Mouse (Mus musculus) liver, embryonic 16.5 days (tissue): ENCODE measurements around the gene Inip. TPM values are rescaled to one million over a fixed set of nuclear protein-coding genes. Genes with fewer than 3 reads are reported as not detected.

Experiments
- ATAC-seq: fragments of 200-750 bp; cut with Nextera tagmentation; 2 replicates; pipeline ENCODE4 v1.8.0; 2017; ENCODE audit warnings: low read depth, mild to moderate bottlenecking, moderate number of reproducible peaks, moderate library complexity
- H3K27ac ChIP-seq: fragments of 300-500 bp; sonication (generic); 2 replicates; pipeline ENCODE4 v1.5.1; 2014; ENCODE audit warnings: mild to moderate bottlenecking, low read length
- H3K27me3 ChIP-seq: fragments of 300-500 bp; sonication (generic); 2 replicates; pipeline ENCODE4 v1.6.1; 2014; ENCODE audit warnings: low read depth, low read length, mixed read lengths; ENCODE audit not compliant: control insufficient read depth, insufficient read depth
- H3K36me3 ChIP-seq: fragments of 300-500 bp; sonication (generic); 2 replicates; pipeline ENCODE4 v1.6.1; 2014; ENCODE audit warnings: mild to moderate bottlenecking; ENCODE audit not compliant: control insufficient read depth, insufficient read depth
- H3K4me1 ChIP-seq: fragments of 300-500 bp; sonication (generic); 2 replicates; pipeline ENCODE4 v1.6.1; 2014; ENCODE audit warnings: low read depth, low read length, mixed read lengths; ENCODE audit not compliant: control insufficient read depth
- H3K4me2 ChIP-seq: fragments of 300-500 bp; sonication (generic); 2 replicates; pipeline ENCODE4 v1.6.1; 2014; ENCODE audit warnings: low read depth, low read length, mixed read lengths
- H3K4me3 ChIP-seq: fragments of 300-500 bp; sonication (generic); 2 replicates; pipeline ENCODE4 v1.5.1; 2014; ENCODE audit warnings: low read depth, mild to moderate bottlenecking, low read length
- H3K9ac ChIP-seq: fragments of 300-500 bp; sonication (generic); 2 replicates; pipeline ENCODE4 v1.6.1; 2014; ENCODE audit warnings: low read depth, low read length
- H3K9me3 ChIP-seq: fragments of 300-500 bp; sonication (generic); replicated peaks from 2 replicates; pipeline ENCODE4 v1.6.1; 2016; ENCODE audit warnings: low read length; ENCODE audit not compliant: control insufficient read depth
- WGBS: fragments of 180-500 bp; shearing (Covaris S2); extraction: QIAGEN DNeasy Blood & Tissue Kit; methylation state at CpG from one replicate; pipeline ENCODE4 v1.1.7; 2014; ENCODE audit not compliant: insufficient replicate concordance; 5-methylcytosine and 5-hydroxymethylcytosine counted together
- polyA plus RNA-seq: library from polyadenylated mRNA; unstranded; fragments of >200 nt; fragmentation: Nextera tagmentation; extraction: Ambion mirVana; gene quantifications from 2 replicates; pipeline ENCODE4 v1.2.1, GENCODE M21; 2015

Gene Inip
- polyA plus RNA-seq, 1 experiment from 2014 or later, result 14.0 TPM

- Histone ChIP-seq H3K9me3 (no peaks in the 10 kb centered on the region), H3K4me2 (no peak overlapping the region), H3K4me1 (no peaks in the 10 kb centered on the region), H3K4me3 (no peak overlapping the region), H3K9ac (no peak overlapping the region), H3K27me3 (no peaks in the 10 kb centered on the region), H3K36me3 (no peaks in the 10 kb centered on the region), H3K27ac (no peak overlapping the region)
- ATAC-seq, result no peak
- WGBS, result 54% methylated on average over 13 of the region's 13 CpGs
Observed at GRCm38 (mm10) chr4:59753491-59754140, 47.8 kb downstream of the Inip start.

GRCm38 (mm10) chr4:59739882-59740281 lies 61.5 kb downstream of the Inip start:
- no peak overlapping the region for H3K4me2 ChIP-seq
- no peaks in the 10 kb centered on the region for H3K36me3 ChIP-seq
- 69% methylated on average over 2 of the region's 2 CpGs for WGBS
- no peak overlapping the region for H3K4me3 ChIP-seq
- no peaks in the 10 kb centered on the region for H3K27me3 ChIP-seq
- no peaks in the 10 kb centered on the region for H3K9me3 ChIP-seq
- H3K27ac ChIP-seq, result no peak overlapping the region
- no peak for ATAC-seq
- H3K9ac ChIP-seq, result no peak overlapping the region
- H3K4me1 ChIP-seq, result no peaks in the 10 kb centered on the region

GRCm38 (mm10) chr4:59739321-59739720 lies 62.1 kb downstream of the Inip start:
- Histone ChIP-seq H3K9me3 (no peaks in the 10 kb centered on the region), H3K4me3 (no peak overlapping the region), H3K27me3 (no peaks in the 10 kb centered on the region), H3K4me2 (no peak overlapping the region), H3K9ac (no peak overlapping the region), H3K4me1 (no peaks in the 10 kb centered on the region), H3K36me3 (no peaks in the 10 kb centered on the region), H3K27ac (no peak overlapping the region)
- ATAC-seq, result no peak
- WGBS, result 90% methylated on average over 4 of the region's 4 CpGs

- Histone ChIP-seq H3K4me1 (peaks cover 3% of the 10 kb centered on the region), H3K36me3 (no peaks in the 10 kb centered on the region), H3K27ac (no peak overlapping the region), H3K4me3 (no peak overlapping the region), H3K27me3 (no peaks in the 10 kb centered on the region), H3K9ac (no peak overlapping the region), H3K9me3 (no peaks in the 10 kb centered on the region), H3K4me2 (no peak overlapping the region)
- peak; percentile 70; the same call in 1 of the 2 replicates for ATAC-seq
- 33% methylated on average over 7 of the region's 7 CpGs for WGBS
Observed at GRCm38 (mm10) chr4:59731544-59731943, 69.8 kb downstream of the Inip start.

GRCm38 (mm10) chr4:59728839-59729238 lies 72.5 kb downstream of the Inip start:
- no peak for ATAC-seq
- no peak overlapping the region for H3K4me3 ChIP-seq
- 55% methylated on average over 2 of the region's 2 CpGs for WGBS

GRCm38 (mm10) chr4:59727878-59728261 lies 73.5 kb downstream of the Inip start:
- H3K9ac ChIP-seq, result no peak overlapping the region
- no peaks in the 10 kb centered on the region for H3K9me3 ChIP-seq
- H3K4me2 ChIP-seq, result no peak overlapping the region
- no peak for ATAC-seq
- H3K36me3 ChIP-seq, result no peaks in the 10 kb centered on the region
- WGBS, result 42% methylated on average over 9 of the region's 9 CpGs
- no peaks in the 10 kb centered on the region for H3K27me3 ChIP-seq
- peaks cover 10% of the 10 kb centered on the region for H3K4me1 ChIP-seq
- no peak overlapping the region for H3K27ac ChIP-seq
- no peak overlapping the region for H3K4me3 ChIP-seq

More at GRCm38 (mm10) chr4:59728839-59729238, 72.5 kb downstream of the Inip start:
- Histone ChIP-seq H3K4me2 (no peak overlapping the region), H3K36me3 (no peaks in the 10 kb centered on the region), H3K4me1 (peaks cover 10% of the 10 kb centered on the region), H3K9ac (no peak overlapping the region), H3K27ac (no peak overlapping the region), H3K9me3 (no peaks in the 10 kb centered on the region), H3K27me3 (no peaks in the 10 kb centered on the region)

GRCm38 (mm10) chr4:59727187-59727877 lies 74.1 kb downstream of the Inip start:
- Histone ChIP-seq H3K4me1 (peaks cover 10% of the 10 kb centered on the region), H3K36me3 (no peaks in the 10 kb centered on the region), H3K27ac (no peak overlapping the region), H3K4me2 (no peak overlapping the region), H3K9ac (no peak overlapping the region), H3K27me3 (no peaks in the 10 kb centered on the region), H3K4me3 (no peak overlapping the region), H3K9me3 (no peaks in the 10 kb centered on the region)
- WGBS, result 61% methylated on average over 5 of the region's 5 CpGs
- no peak for ATAC-seq

- H3K36me3 ChIP-seq, result no peaks in the 10 kb centered on the region
- H3K4me2 ChIP-seq, result no peak overlapping the region
- no peak overlapping the region for H3K4me3 ChIP-seq
- no peaks in the 10 kb centered on the region for H3K27me3 ChIP-seq
- H3K4me1 ChIP-seq, result peaks cover 7% of the 10 kb centered on the region
- 83% methylated on average over 12 of the region's 12 CpGs for WGBS
- H3K9ac ChIP-seq, result no peak overlapping the region
- no peak for ATAC-seq
- H3K27ac ChIP-seq, result no peak overlapping the region
- H3K9me3 ChIP-seq, result no peaks in the 10 kb centered on the region
Observed at GRCm38 (mm10) chr4:59726501-59726900, 74.9 kb downstream of the Inip start.

- WGBS, result 30% methylated on average over 4 of the region's 4 CpGs
- no peaks in the 10 kb centered on the region for H3K36me3 ChIP-seq
- no peak overlapping the region for H3K4me2 ChIP-seq
- ATAC-seq, result no peak
- H3K9me3 ChIP-seq, result no peaks in the 10 kb centered on the region
- no peaks in the 10 kb centered on the region for H3K27me3 ChIP-seq
- no peak overlapping the region for H3K4me3 ChIP-seq
- no peak overlapping the region for H3K27ac ChIP-seq
- H3K4me1 ChIP-seq, result peaks cover 7% of the 10 kb centered on the region
- no peak overlapping the region for H3K9ac ChIP-seq
Observed at GRCm38 (mm10) chr4:59725579-59725978, 75.8 kb downstream of the Inip start.
